Mouse (Mus musculus) heart, adult 2 months (tissue): ENCODE measurements around the gene Nek8. TPM values are rescaled to one million over a fixed set of nuclear protein-coding genes. Genes with fewer than 3 reads are reported as not detected.

Source experiments
- DNase-seq, 2 experiments: peaks; one replicate each; pipeline ENCODE4 v3.0.0; 2021
- H3K27ac ChIP-seq: fragments of 200-600 bp; 2 replicates; pipeline ENCODE4 v1.8.1; 2022
- H3K27me3 ChIP-seq: fragments of 200-500 bp; 2 replicates; pipeline ENCODE4 v1.6.1; 2012; ENCODE audit warnings: mild to moderate bottlenecking, low read length, inconsistent platforms, mixed read lengths; ENCODE audit not compliant: control insufficient read depth, insufficient read depth
- H3K36me3 ChIP-seq: fragments of 200-500 bp; 2 replicates; pipeline ENCODE4 v1.6.1; 2012; ENCODE audit warnings: low read length, inconsistent platforms; ENCODE audit not compliant: control insufficient read depth, insufficient read depth
- H3K4me1 ChIP-seq: fragments of 200-500 bp; 2 replicates; pipeline ENCODE4 v1.6.1; 2011; ENCODE audit warnings: low read length; ENCODE audit not compliant: control insufficient read depth, insufficient read depth
- H3K4me3 ChIP-seq: fragments of 200-600 bp; 2 replicates; pipeline ENCODE4 v1.8.1; 2022
- H3K79me2 ChIP-seq: fragments of 200-500 bp; replicated peaks from 2 replicates; pipeline ENCODE4 v1.6.1; 2012; ENCODE audit warnings: mild to moderate bottlenecking, inconsistent platforms, low read length, moderate library complexity, mixed read lengths; ENCODE audit not compliant: control insufficient read depth, insufficient read depth
- H3K9ac ChIP-seq: fragments of 200-500 bp; 2 replicates; pipeline ENCODE4 v1.6.1; 2012; ENCODE audit warnings: low read depth, mild to moderate bottlenecking, control low read depth, inconsistent platforms, low read length, mixed read lengths
- CTCF ChIP-seq: fragments of 200-600 bp; IDR thresholded peaks from 2 replicates; pipeline ENCODE4 v1.8.1; 2022; ENCODE audit warnings: antibody characterized with exemption, mild to moderate bottlenecking, moderate library complexity
- EP300 ChIP-seq: fragments of 200-500 bp; IDR thresholded peaks from 2 replicates; pipeline ENCODE4 v1.6.1; 2011; ENCODE audit warnings: low read depth, low read length, control low read depth; ENCODE audit not compliant: insufficient read depth
- POLR2A ChIP-seq: fragments of 200-500 bp; IDR thresholded peaks from 2 replicates; pipeline ENCODE4 v1.6.1; 2011; ENCODE audit warnings: mild to moderate bottlenecking, low read depth, low read length, control low read depth; ENCODE audit not compliant: insufficient read depth
- WGBS: fragments of 180-500 bp; shearing (Covaris S2); methylation state at CpG from one replicate; pipeline ENCODE4 v1.1.7; 2018; 5-methylcytosine and 5-hydroxymethylcytosine counted together
- intact Hi-C: fragments of 180-260 bp; cut with DNase I; formaldehyde crosslinking; loops from one replicate; pipeline ENCODE4 v1.15.1; 2025
- polyA plus RNA-seq: library from polyadenylated mRNA; depleted of rRNA; stranded (reverse); fragments of >200 nt; gene quantifications from 2 replicates; pipeline ENCODE4 v1.2.3, GENCODE M21; 2012
- total RNA-seq, 2 experiments: library from RNA; stranded (reverse); gene quantifications; 2 replicates each; pipeline ENCODE4 v1.2.3; 2021

The Nek8 gene
- total and polyA plus RNA-seq, 3 experiments, result 1.6 to 7.0 (median 2.5) TPM

DNA sequence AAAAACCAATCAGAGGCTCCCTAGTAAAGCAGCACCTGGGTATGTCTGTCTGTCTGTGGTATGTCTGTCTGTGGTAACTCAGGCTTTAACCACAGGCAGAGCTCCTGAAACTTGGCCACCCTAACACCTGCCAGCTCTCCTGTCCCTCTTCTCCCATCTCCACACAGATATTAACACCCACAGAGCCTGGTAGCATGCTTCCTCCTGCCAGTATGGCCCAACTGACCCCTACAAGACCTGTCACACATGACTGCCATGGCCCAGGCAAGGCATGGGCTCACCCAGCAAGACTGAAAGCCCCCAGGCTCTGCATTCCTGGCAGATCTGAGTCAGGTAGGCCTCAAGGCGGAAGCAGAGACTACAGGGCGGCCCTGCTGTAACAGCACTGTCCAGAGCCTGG is 13.4 kb downstream of the Nek8 start:
- peaks cover 3% of the 10 kb centered on the region; the same call in 1 of the 2 replicates for H3K4me1 ChIP-seq
- H3K9ac ChIP-seq, result no peak overlapping the region
- TF ChIP-seq EP300 (no peak), POLR2A (no peak), CTCF (no peak)
- H3K27me3 ChIP-seq, result no peaks in the 10 kb centered on the region
- H3K36me3 ChIP-seq, result no peaks in the 10 kb centered on the region
- H3K79me2 ChIP-seq, result no peaks in the 10 kb centered on the region
- no peak overlapping the region for H3K4me3 ChIP-seq
- intact Hi-C loops, result no loop called here
- H3K27ac ChIP-seq, result no peak overlapping the region; the same call in 1 of the 2 replicates
- DNase-seq, result no peak
- 80% methylated on average over 2 of the region's 2 CpGs for WGBS

- H3K27ac ChIP-seq, result no peak overlapping the region
- peaks cover 3% of the 10 kb centered on the region; the same call in 1 of the 2 replicates for H3K4me1 ChIP-seq
- H3K36me3 ChIP-seq, result no peaks in the 10 kb centered on the region
- no peak overlapping the region for H3K4me3 ChIP-seq
- TF ChIP-seq CTCF (no peak), EP300 (no peak), POLR2A (no peak)
- no peak for DNase-seq
- intact Hi-C loops, result no loop called here
- H3K27me3 ChIP-seq, result no peaks in the 10 kb centered on the region
- H3K9ac ChIP-seq, result no peak overlapping the region
- no peaks in the 10 kb centered on the region for H3K79me2 ChIP-seq
- WGBS, result 50% methylated on average over 6 of the region's 6 CpGs
These were observed 14.0 kb downstream of the Nek8 start for GRCm38 (mm10) chr11:78162504-78162903.

- H3K9ac ChIP-seq, result no peak overlapping the region
- no peak for TF ChIP-seq CTCF
- no peak for TF ChIP-seq POLR2A
- no peak for TF ChIP-seq EP300
- intact Hi-C loops, result no loop called here
- 34% methylated on average over 4 of the region's 4 CpGs for WGBS
- no peak overlapping the region for H3K4me3 ChIP-seq
- no peak overlapping the region for H3K27ac ChIP-seq
- peaks cover 3% of the 10 kb centered on the region; the same call in 1 of the 2 replicates for H3K4me1 ChIP-seq
- no peaks in the 10 kb centered on the region for H3K79me2 ChIP-seq
- DNase-seq, result no peak
- no peaks in the 10 kb centered on the region for H3K36me3 ChIP-seq
- no peaks in the 10 kb centered on the region for H3K27me3 ChIP-seq
These were observed 14.5 kb downstream of the Nek8 start for GRCm38 (mm10) chr11:78161968-78162367.

DNA sequence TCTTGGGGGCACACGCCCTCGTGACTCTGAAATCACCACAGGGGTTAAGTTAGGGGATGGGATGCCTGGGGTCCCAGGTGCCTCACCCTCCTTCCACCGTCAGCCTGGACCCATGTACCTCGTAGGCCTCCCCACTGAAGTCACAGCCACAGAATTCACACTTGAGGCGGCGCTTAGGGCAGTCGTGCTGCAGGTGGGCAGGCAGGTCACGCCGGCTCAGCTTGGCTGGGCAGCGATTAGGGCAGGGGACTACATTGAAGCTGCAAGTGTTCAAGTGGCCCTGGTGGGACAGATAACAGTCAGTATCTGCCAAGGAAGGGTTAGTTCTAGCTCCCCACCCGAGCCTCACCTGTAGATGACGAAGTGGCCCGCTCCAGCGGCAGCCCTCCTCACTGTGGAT is 15.3 kb downstream of the Nek8 start:
- DNase-seq, result no peak
- Histone ChIP-seq H3K4me3 (no peak overlapping the region), H3K27ac (no peak overlapping the region), H3K9ac (no peak overlapping the region), H3K79me2 (no peaks in the 10 kb centered on the region), H3K36me3 (no peaks in the 10 kb centered on the region), H3K4me1 (peaks cover 3% of the 10 kb centered on the region; the same call in 1 of the 2 replicates), H3K27me3 (no peaks in the 10 kb centered on the region)
- no peak for TF ChIP-seq POLR2A
- no peak for TF ChIP-seq CTCF
- no peak for TF ChIP-seq EP300
- intact Hi-C loops, result no loop called here
- 85% methylated on average over 14 of the region's 14 CpGs for WGBS

- Histone ChIP-seq H3K36me3 (no peaks in the 10 kb centered on the region), H3K27ac (no peak overlapping the region), H3K4me1 (peaks cover 3% of the 10 kb centered on the region; the same call in 1 of the 2 replicates), H3K9ac (no peak overlapping the region), H3K27me3 (no peaks in the 10 kb centered on the region), H3K4me3 (no peak overlapping the region), H3K79me2 (no peaks in the 10 kb centered on the region)
- TF ChIP-seq CTCF, result no peak
- TF ChIP-seq POLR2A, result no peak
- TF ChIP-seq EP300, result no peak
- no peak for DNase-seq
- WGBS, result 87% methylated on average over 3 of the region's 3 CpGs
- intact Hi-C loops, result no loop called here
These were observed 15.8 kb downstream of the Nek8 start for GRCm38 (mm10) chr11:78160675-78161074.

- no peaks in the 10 kb centered on the region for H3K27me3 ChIP-seq
- DNase-seq, result no peak
- TF ChIP-seq POLR2A (no peak), EP300 (no peak), CTCF (no peak)
- no peak overlapping the region for H3K9ac ChIP-seq
- H3K4me1 ChIP-seq, result peaks cover 3% of the 10 kb centered on the region; the same call in 1 of the 2 replicates
- no peak overlapping the region for H3K4me3 ChIP-seq
- H3K27ac ChIP-seq, result no peak overlapping the region
- H3K36me3 ChIP-seq, result no peaks in the 10 kb centered on the region
- 85% methylated on average over 18 of the region's 18 CpGs for WGBS
- H3K79me2 ChIP-seq, result no peaks in the 10 kb centered on the region
- intact Hi-C loops, result no loop called here
These were observed 16.3 kb downstream of the Nek8 start for GRCm38 (mm10) chr11:78160171-78160570.
